Mouse (Mus musculus) embryonic facial prominence, embryonic 13.5 days (tissue): ENCODE data around the gene Rrbp1. TPM values are rescaled to one million over a fixed set of nuclear protein-coding genes. Genes with fewer than 3 reads are reported as not detected.
A peak's percentile ranks its signal among the peaks of the same experiment; 100 is the strongest.

ENCODE experiments used
- ATAC-seq: fragments of 200-750 bp; cut with Nextera tagmentation; 2 replicates; pipeline ENCODE4 v1.8.0; 2017; ENCODE audit warnings: low read depth; ENCODE audit not compliant: insufficient number of reproducible peaks, insufficient read depth, low FRiP score, low TSS enrichment
- H3K27ac ChIP-seq: fragments of 300-500 bp; sonication (generic); 2 replicates; pipeline ENCODE4 v1.5.1; 2015; ENCODE audit warnings: moderate library complexity, mild to moderate bottlenecking, inconsistent platforms
- H3K27me3 ChIP-seq: fragments of 300-500 bp; sonication (generic); 2 replicates; pipeline ENCODE4 v1.6.1; 2015; ENCODE audit warnings: mild to moderate bottlenecking, inconsistent platforms
- H3K36me3 ChIP-seq: fragments of 300-500 bp; sonication (generic); 2 replicates; pipeline ENCODE4 v1.6.1; 2015; ENCODE audit warnings: mild to moderate bottlenecking, inconsistent platforms
- H3K4me1 ChIP-seq: fragments of 300-500 bp; sonication (generic); 2 replicates; pipeline ENCODE4 v1.6.1; 2015; ENCODE audit warnings: inconsistent platforms
- H3K4me2 ChIP-seq: fragments of 300-500 bp; sonication (generic); 2 replicates; pipeline ENCODE4 v1.6.1; 2015; ENCODE audit warnings: moderate library complexity, mild to moderate bottlenecking, inconsistent platforms
- H3K4me3 ChIP-seq: fragments of 300-500 bp; sonication (generic); 2 replicates; pipeline ENCODE4 v1.5.1; 2015; ENCODE audit warnings: mild to moderate bottlenecking, inconsistent platforms
- H3K9ac ChIP-seq: fragments of 300-500 bp; sonication (generic); 2 replicates; pipeline ENCODE4 v1.6.1; 2015; ENCODE audit warnings: mild to moderate bottlenecking, inconsistent platforms
- H3K9me3 ChIP-seq: fragments of 300-500 bp; sonication (generic); 2 replicates; pipeline ENCODE4 v1.6.1; 2016; ENCODE audit warnings: inconsistent platforms
- WGBS: fragments of 180-500 bp; shearing (Covaris S2); methylation state at CpG from one replicate; pipeline ENCODE4 v1.1.7; 2015; ENCODE audit warnings: mixed read lengths; 5-methylcytosine and 5-hydroxymethylcytosine counted together
- polyA plus RNA-seq: library from polyadenylated mRNA; unstranded; fragments of >200 nt; fragmentation: Nextera tagmentation; extraction: Ambion mirVana; gene quantifications from 2 replicates; pipeline ENCODE4 v1.2.1, GENCODE M21; 2015

The Rrbp1 gene
- polyA plus RNA-seq, 1 experiment from 2014 or later, result 136 TPM

- Histone ChIP-seq H3K4me3 (no peak overlapping the region), H3K9me3 (no peaks in the 10 kb centered on the region; the same call in 1 of the 2 replicates), H3K36me3 (no peaks in the 10 kb centered on the region), H3K27me3 (no peaks in the 10 kb centered on the region), H3K9ac (no peak overlapping the region), H3K4me1 (no peaks in the 10 kb centered on the region), H3K27ac (no peak overlapping the region), H3K4me2 (no peak overlapping the region)
- no peak for ATAC-seq
- 86% methylated on average over 9 of the region's 9 CpGs for WGBS
Observed at GRCm38 (mm10) chr2:144025361-144025760, 14.3 kb upstream of the Rrbp1 start.

- no peaks in the 10 kb centered on the region for H3K36me3 ChIP-seq
- H3K4me1 ChIP-seq, result no peaks in the 10 kb centered on the region
- no peaks in the 10 kb centered on the region for H3K27me3 ChIP-seq
- no peak for ATAC-seq
- H3K4me3 ChIP-seq, result no peak overlapping the region
- no peak overlapping the region for H3K4me2 ChIP-seq
- no peaks in the 10 kb centered on the region; the same call in 1 of the 2 replicates for H3K9me3 ChIP-seq
- no peak overlapping the region for H3K27ac ChIP-seq
- WGBS, result 71% methylated on average over 3 of the region's 3 CpGs
- no peak overlapping the region for H3K9ac ChIP-seq
Observed at GRCm38 (mm10) chr2:144022441-144022840, 11.4 kb upstream of the Rrbp1 start.

- 63% methylated on average over 2 of the region's 2 CpGs for WGBS
- H3K4me2 ChIP-seq, result no peak overlapping the region
- H3K9me3 ChIP-seq, result no peaks in the 10 kb centered on the region
- H3K27ac ChIP-seq, result no peak overlapping the region
- no peak for ATAC-seq
- H3K9ac ChIP-seq, result no peak overlapping the region
- H3K27me3 ChIP-seq, result no peaks in the 10 kb centered on the region
- H3K4me1 ChIP-seq, result no peaks in the 10 kb centered on the region
- no peaks in the 10 kb centered on the region for H3K36me3 ChIP-seq
- H3K4me3 ChIP-seq, result no peak overlapping the region
Observed at GRCm38 (mm10) chr2:144019971-144020370, 8.9 kb upstream of the Rrbp1 start.

- 85% methylated on average over 9 of the region's 9 CpGs for WGBS
- Histone ChIP-seq H3K9ac (no peak overlapping the region), H3K36me3 (no peaks in the 10 kb centered on the region), H3K4me2 (no peak overlapping the region), H3K27me3 (no peaks in the 10 kb centered on the region), H3K4me3 (no peak overlapping the region), H3K9me3 (no peaks in the 10 kb centered on the region), H3K4me1 (peaks cover 7% of the 10 kb centered on the region; the same call in 1 of the 2 replicates), H3K27ac (no peak overlapping the region)
- no peak for ATAC-seq
Observed at GRCm38 (mm10) chr2:144015861-144016260, 4.8 kb upstream of the Rrbp1 start.

GRCm38 (mm10) chr2:144014481-144014880, 3.4 kb upstream of the Rrbp1 start:
- H3K4me3 ChIP-seq, result no peak overlapping the region
- no peak for ATAC-seq
- H3K9me3 ChIP-seq, result no peaks in the 10 kb centered on the region
- 28% methylated on average over 5 of the region's 5 CpGs for WGBS
- no peaks in the 10 kb centered on the region for H3K36me3 ChIP-seq
- no peaks in the 10 kb centered on the region for H3K27me3 ChIP-seq
- H3K9ac ChIP-seq, result no peak overlapping the region
- H3K27ac ChIP-seq, result no peak overlapping the region
- H3K4me1 ChIP-seq, result peaks cover 12% of the 10 kb centered on the region
- H3K4me2 ChIP-seq, result no peak overlapping the region

- H3K9me3 ChIP-seq, result no peaks in the 10 kb centered on the region
- no peaks in the 10 kb centered on the region for H3K27me3 ChIP-seq
- 83% methylated on average over 11 of the region's 11 CpGs for WGBS
- H3K4me1 ChIP-seq, result peaks cover 16% of the 10 kb centered on the region
- no peaks in the 10 kb centered on the region for H3K36me3 ChIP-seq
- no peak overlapping the region for H3K4me2 ChIP-seq
- H3K9ac ChIP-seq, result no peak overlapping the region
- ATAC-seq, result no peak
- H3K27ac ChIP-seq, result no peak overlapping the region
- no peak overlapping the region for H3K4me3 ChIP-seq
Observed at GRCm38 (mm10) chr2:144014051-144014450, 3.0 kb upstream of the Rrbp1 start.

- Histone ChIP-seq H3K9me3 (no peaks in the 10 kb centered on the region), H3K4me3 (peak overlapping the region; percentile 95), H3K27ac (peak overlapping the region; percentile 96), H3K4me2 (peak overlapping the region; percentile 82), H3K36me3 (0 out of 2 replicates have a peak, but pooled peaks cover 7% of the 10 kb centered on the region), H3K9ac (peak overlapping the region; percentile 97), H3K4me1 (peaks cover 44% of the 10 kb centered on the region), H3K27me3 (no peaks in the 10 kb centered on the region)
- ATAC-seq, result peak; percentile 7; the same call in 1 of the 2 replicates
- under 1% methylated on average over 93 of the region's 107 CpGs for WGBS
Observed at GRCm38 (mm10) chr2:144010282-144011044, 600 bp downstream of the Rrbp1 start.

- Histone ChIP-seq H3K4me3 (peak overlapping the region; percentile 95), H3K36me3 (0 out of 2 replicates have a peak, but pooled peaks cover 7% of the 10 kb centered on the region), H3K27ac (peak overlapping the region; percentile 96), H3K9me3 (no peaks in the 10 kb centered on the region), H3K4me2 (peak overlapping the region; percentile 82), H3K9ac (peak overlapping the region; percentile 97), H3K27me3 (no peaks in the 10 kb centered on the region), H3K4me1 (peaks cover 51% of the 10 kb centered on the region)
- ATAC-seq, result no peak
- 2% methylated on average over 29 of the region's 30 CpGs for WGBS
Observed at GRCm38 (mm10) chr2:144009551-144010281, 1.3 kb downstream of the Rrbp1 start.

GRCm38 (mm10) chr2:144009081-144009480, 2.0 kb downstream of the Rrbp1 start:
- Histone ChIP-seq H3K4me1 (peaks cover 54% of the 10 kb centered on the region), H3K9me3 (no peaks in the 10 kb centered on the region), H3K9ac (peak overlapping the region; percentile 97; the same call in 1 of the 2 replicates), H3K36me3 (0 out of 2 replicates have a peak, but pooled peaks cover 7% of the 10 kb centered on the region), H3K4me2 (peak overlapping the region; percentile 82), H3K4me3 (peak overlapping the region; percentile 95), H3K27me3 (no peaks in the 10 kb centered on the region), H3K27ac (no peak overlapping the region)
- WGBS, result 78% methylated on average over 1 of the region's 1 CpGs
- no peak for ATAC-seq

GRCm38 (mm10) chr2:144007211-144007610, 3.9 kb downstream of the Rrbp1 start:
- Histone ChIP-seq H3K9ac (no peak overlapping the region), H3K4me2 (no peak overlapping the region), H3K4me1 (peaks cover 62% of the 10 kb centered on the region), H3K36me3 (0 out of 2 replicates have a peak, but pooled peaks cover 7% of the 10 kb centered on the region), H3K27me3 (no peaks in the 10 kb centered on the region), H3K4me3 (no peak overlapping the region), H3K9me3 (no peaks in the 10 kb centered on the region), H3K27ac (no peak overlapping the region)
- WGBS, result 90% methylated on average over 4 of the region's 4 CpGs
- no peak for ATAC-seq

- H3K36me3 ChIP-seq, result 0 out of 2 replicates have a peak, but pooled peaks cover 7% of the 10 kb centered on the region
- H3K9me3 ChIP-seq, result no peaks in the 10 kb centered on the region
- no peak overlapping the region for H3K4me3 ChIP-seq
- H3K27ac ChIP-seq, result no peak overlapping the region
- peaks cover 64% of the 10 kb centered on the region for H3K4me1 ChIP-seq
- no peak for ATAC-seq
- 87% methylated on average over 6 of the region's 6 CpGs for WGBS
- no peaks in the 10 kb centered on the region for H3K27me3 ChIP-seq
- no peak overlapping the region for H3K9ac ChIP-seq
- H3K4me2 ChIP-seq, result no peak overlapping the region
Observed at GRCm38 (mm10) chr2:144006686-144007085, 4.4 kb downstream of the Rrbp1 start.
